In genomic region chr16:80138963-80139362, GRCm38 (mm10) we compare ENCODE assay signal across 19 mouse cellular contexts.
A peak's percentile ranks its signal among the peaks of the same experiment; 100 is the strongest.
DNase-seq lines count a peak whose midpoint lies in the region; ATAC-seq lines count a peak whose summit lies in the region.
"Had no signal": no experiment of that assay in that cellular context is flagged by ENCODE, and none has a peak within 500 bp of the region (broad histone marks: within the 10 kb centered on the region; RNA-seq: fewer than 3 reads in every experiment).

No protein-coding gene starts in this region.

- ATAC-seq in neutrophil, adult 5-6 weeks (ENCODE audit: extremely low read depth, insufficient number of reproducible peaks, low FRiP score, poor library complexity, severe bottlenecking) = 0 out of 2 replicates have a peak, but pooled peaks have one; percentile 9
- ATAC-seq: CD4-positive, CD25-positive, alpha-beta regulatory T cell, adult 4 months; forebrain, embryonic 16.5 days; hindbrain, postnatal 0 days; inflammation-experienced regulatory T-cells, adult 6 months; intestine, embryonic 16.5 days had no signal

- peak; percentile 5 for DNase-seq in cerebellum, adult 9-11 months
- no peak for DNase-seq in cerebellum, adult 9-10 months
- DNase-seq in cerebellum, postnatal 25 days = peak; percentile 37 to 42
- no peak for DNase-seq in cerebellum, postnatal 4 days (ENCODE audit: low spot score in 2 of 2)
- no peak for DNase-seq in embryo, embryonic 10.5 days (ENCODE audit: low spot score)
- DNase-seq: adrenal gland, adult 2 months; adrenal gland, postnatal 14 days; gastrocnemius, postnatal 10 days; gastrocnemius, postnatal 36 days; heart, adult 2 months; heart, postnatal 14 days; heart, postnatal 4 days; kidney, adult 18-20 months had no signal

Comparison
In these comparisons a context has a peak if more than half of its experiments do, and no peak if none do; other contexts are left out.
1. DNase-seq: peak in cerebellum, adult 9-11 months (single experiment) and cerebellum, postnatal 25 days (2 of 2); none in cerebellum, adult 9-10 months (single experiment), cerebellum, postnatal 4 days (0 of 2) and embryo, embryonic 10.5 days (single experiment).